7 mouse cellular contexts compared by ENCODE assay signal in the genomic region with DNA sequence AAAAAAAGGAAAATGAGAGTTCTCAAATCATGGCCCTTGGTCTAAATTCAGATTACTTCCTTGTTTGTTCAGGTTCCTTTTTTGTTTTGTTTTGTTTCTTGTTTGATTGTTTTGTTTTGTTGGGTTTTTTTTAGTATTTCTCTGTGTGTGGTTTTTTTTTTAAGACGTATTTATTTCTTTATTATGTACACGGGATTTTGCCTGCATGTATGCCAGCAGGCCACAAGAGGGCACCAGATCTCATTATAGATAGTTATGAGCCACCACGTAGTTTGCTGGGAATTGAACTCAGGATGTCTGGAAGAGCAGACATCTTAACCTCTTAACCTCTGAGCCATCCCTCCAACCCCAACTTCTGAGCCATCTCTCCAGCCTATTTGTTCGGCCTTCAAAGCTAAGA. TPM values are rescaled to one million over a fixed set of nuclear protein-coding genes. Genes with fewer than 3 reads are reported as not detected.
DNase-seq lines count a peak whose midpoint lies in the region; ATAC-seq and TF ChIP-seq lines count a peak whose summit lies in the region.

No protein-coding gene starts in this region.

- 40% methylated on average over 4 of the region's 4 CpGs for WGBS in kidney, adult 2 months
- WGBS in kidney, embryonic 15.5 days = 44% methylated on average over 4 of the region's 4 CpGs

- no peaks in the 10 kb centered on the region for H3K9me3 ChIP-seq in kidney, embryonic 15.5 days (replicated peaks)
- 0 out of 2 replicates have a peak, but pooled peaks cover 3% of the 10 kb centered on the region for H3K9me3 ChIP-seq in E14TG2a.4 (ENCODE audit: low read length)

- no peaks in the 10 kb centered on the region for H3K4me1 ChIP-seq in kidney, adult 2 months (ENCODE audit: control insufficient read depth, insufficient read depth, low read length)
- peaks cover 9% of the 10 kb centered on the region for H3K4me1 ChIP-seq in kidney, embryonic 15.5 days
- H3K4me1 ChIP-seq in E14TG2a.4 (replicated peaks; ENCODE audit: low read depth, low read length) = peaks cover 4% of the 10 kb centered on the region

- H3K4me3 ChIP-seq in kidney, adult 2 months (ENCODE audit: insufficient read depth, low read depth, low read length) = no peak overlapping the region
- H3K4me3 ChIP-seq in kidney, embryonic 15.5 days (replicated peaks) = no peak overlapping the region
- H3K4me3 ChIP-seq in E14TG2a.4 (replicated peaks; ENCODE audit: low read length) = no peak overlapping the region

- H3K4me2 ChIP-seq in kidney, embryonic 15.5 days = no peak overlapping the region

- TF ChIP-seq POLR2A in kidney, adult 2 months (IDR thresholded peaks at IDR 0.05; ENCODE audit: low read depth, low read length) = no peak

- intact Hi-C loops in gastrocnemius, postnatal 36 days (cut with DNase I) = no loop called here

- ATAC-seq in kidney, embryonic 15.5 days (replicated peaks; ENCODE audit: low FRiP score) = no peak

- H3K36me3 ChIP-seq in kidney, adult 2 months (ENCODE audit: control insufficient read depth, insufficient read depth, low read length) = no peaks in the 10 kb centered on the region
- H3K36me3 ChIP-seq in kidney, embryonic 15.5 days = no peaks in the 10 kb centered on the region
- no peaks in the 10 kb centered on the region for H3K36me3 ChIP-seq in E14TG2a.4 (ENCODE audit: insufficient read depth, low read length)

- peak; percentile 59 for TF ChIP-seq CTCF in kidney, adult 2 months (conservative IDR thresholded peaks at IDR 0.05; ENCODE audit: insufficient read depth, insufficient read length, low read depth, low read length)
- peak; percentile 67 for TF ChIP-seq CTCF in E14TG2a.4 (conservative IDR thresholded peaks at IDR 0.05; ENCODE audit: low read length)

- no peaks in the 10 kb centered on the region for H3K27me3 ChIP-seq in kidney, adult 2 months (replicated peaks; ENCODE audit: control insufficient read depth, insufficient read depth, low read length)
- H3K27me3 ChIP-seq in kidney, embryonic 15.5 days = no peaks in the 10 kb centered on the region
- no peaks in the 10 kb centered on the region for H3K27me3 ChIP-seq in E14TG2a.4 (ENCODE audit: insufficient read depth, low read length)

- H3K9ac ChIP-seq in kidney, embryonic 15.5 days = no peak overlapping the region

- peak; percentile 46 for DNase-seq in kidney, adult 2 months
- peak; percentile 25 for DNase-seq in T-cell, adult 2 months (ENCODE audit: low spot score)
- peak; percentile 47 for DNase-seq in kidney, adult 9 months
- peak; percentile 72 for DNase-seq in retina, embryonic 14.5 days (ENCODE audit: low spot score)
- DNase-seq in gastrocnemius, postnatal 36 days = no peak

- H3K27ac ChIP-seq in kidney, adult 2 months (ENCODE audit: insufficient read depth, low read depth, low read length) = no peak overlapping the region
- no peak overlapping the region for H3K27ac ChIP-seq in kidney, embryonic 15.5 days

RNA-seq across cellular contexts. Expression of gene Saxo1, which starts 20.2 kb away (rescaled TPM):
- polyA plus RNA-seq in kidney, adult 2 months (2012; rRNA removed) = 0.05 TPM in 1 of 2 replicates, not detected in the other
- polyA plus RNA-seq in kidney, embryonic 15.5 days (2015; fragmentation: Nextera tagmentation; extraction: Ambion mirVana) = 0.19 TPM in 1 of 2 replicates, not detected in the other
- total RNA-seq in gastrocnemius, postnatal 36 days (2021) = not detected

RNA-seq across cellular contexts. Expression of gene Rraga, which starts 37.5 kb away (rescaled TPM):
- polyA plus RNA-seq in kidney, adult 2 months (2012; rRNA removed) = 34.0 and 36.0 TPM in 2 replicates
- 82.4 and 83.1 TPM in 2 replicates for polyA plus RNA-seq in kidney, embryonic 15.5 days (2015; fragmentation: Nextera tagmentation; extraction: Ambion mirVana)
- 10 to 100 TPM; 43.1 to 48.5 TPM for total RNA-seq in gastrocnemius, postnatal 36 days (2021)

Comparison
In these comparisons a context has a peak if more than half of its experiments do, and no peak if none do; other contexts are left out.
1. DNase-seq: peak in kidney, adult 2 months (single experiment), T-cell, adult 2 months (single experiment), kidney, adult 9 months (single experiment) and retina, embryonic 14.5 days (single experiment); none in gastrocnemius, postnatal 36 days (0 of 2).